Mouse (Mus musculus) bone marrow, adult 2 months (tissue): ENCODE results near the gene Hsf3.

Experiments used
- CTCF ChIP-seq: fragments of 200-500 bp; IDR thresholded peaks from 2 replicates; pipeline ENCODE4 v1.5.1; 2011; ENCODE audit warnings: low read length, control low read depth; ENCODE audit not compliant: control insufficient read depth, insufficient read depth
- POLR2A ChIP-seq: fragments of 200-500 bp; IDR thresholded peaks from 2 replicates; pipeline ENCODE4 v1.6.1; 2011; ENCODE audit warnings: low read depth, mild to moderate bottlenecking, control low read depth, low read length, borderline replicate concordance; ENCODE audit not compliant: control insufficient read depth

- TF ChIP-seq POLR2A, result no peak
- no peak for TF ChIP-seq CTCF
Observed at GRCm38 (mm10) chrX:96256509-96256908, 199.6 kb downstream of the Hsf3 start.
